Mouse (Mus musculus) CH12.LX (cell line): Measurements from ENCODE around the gene Sumo2. TPM values are rescaled to one million over a fixed set of nuclear protein-coding genes. Genes with fewer than 3 reads are reported as not detected.

Source experiments
- DNase-seq: peaks from one replicate; pipeline ENCODE4 v3.0.0-alpha.2; 2013; ENCODE audit errors: extremely low read depth
- H3K27ac ChIP-seq: 2 replicates; pipeline ENCODE4 v1.5.1; 2012; ENCODE audit warnings: low read depth, mild to moderate bottlenecking, control low read depth, moderate library complexity; ENCODE audit not compliant: insufficient read depth
- H3K27me3 ChIP-seq: replicated peaks from 2 replicates; pipeline ENCODE3; 2012; ENCODE audit warnings: inconsistent platforms
- H3K36me3 ChIP-seq, 2 experiments: replicated peaks in 1 of 2; 2 replicates each; pipeline versions ENCODE3 to v1.6.1; 2012; ENCODE audit warnings: inconsistent platforms in 1 of 2, low read length in 1 of 2, mild to moderate bottlenecking in 1 of 2, mixed read lengths in 1 of 2, moderate library complexity in 1 of 2; ENCODE audit not compliant: control insufficient read depth in 1 of 2, insufficient read depth in 1 of 2
- H3K4me1 ChIP-seq, 2 experiments: 2 replicates each; pipeline ENCODE4 v1.6.1; 2012; ENCODE audit warnings: inconsistent platforms in 1 of 2, moderate library complexity in 1 of 2; ENCODE audit not compliant: insufficient read depth in 2 of 2, control insufficient read depth in 1 of 2
- H3K4me2 ChIP-seq: 2 replicates; pipeline ENCODE4 v1.6.1; 2012; ENCODE audit warnings: low read depth, mild to moderate bottlenecking, control low read depth; ENCODE audit not compliant: poor library complexity, insufficient read depth, severe bottlenecking
- H3K4me3 ChIP-seq, 3 experiments: fragments of 150-350 bp in 1 of 3; sonication (generic) in 1 of 3; replicated peaks in 1 of 3; 2 replicates each; pipeline versions ENCODE3 to v1.5.1; 2011 to 2012; ENCODE audit warnings: low read depth in 2 of 3, low read length in 2 of 3, mild to moderate bottlenecking in 2 of 3, moderate library complexity in 2 of 3, control low read depth in 1 of 3, improper control_type of control experiment in 1 of 3, inconsistent platforms in 1 of 3, mixed read lengths in 1 of 3; ENCODE audit not compliant: poor library complexity in 1 of 3
- H3K79me2 ChIP-seq: replicated peaks from 2 replicates; pipeline ENCODE4 v1.6.1; 2012; ENCODE audit warnings: mild to moderate bottlenecking, moderate library complexity; ENCODE audit not compliant: control insufficient read depth, poor library complexity, insufficient read depth, severe bottlenecking; ENCODE audit errors: extremely low read depth
- H3K9ac ChIP-seq: 2 replicates; pipeline ENCODE4 v1.6.1; 2012; ENCODE audit warnings: low read depth, mild to moderate bottlenecking, control low read depth, moderate library complexity; ENCODE audit not compliant: insufficient read depth
- H3K9me3 ChIP-seq: replicated peaks from 2 replicates; pipeline ENCODE3; 2012; ENCODE audit warnings: low read length, inconsistent platforms, mixed read lengths
- CTCF ChIP-seq, 2 experiments: IDR thresholded peaks in 1 of 2; conservative IDR thresholded peaks in 1 of 2; 2 replicates each; pipeline ENCODE4 v1.5.1; 2011 to 2012; ENCODE audit warnings: low read depth in 2 of 2, low read length in 2 of 2, improper control_type of control experiment in 1 of 2, inconsistent platforms in 1 of 2, mild to moderate bottlenecking in 1 of 2, moderate library complexity in 1 of 2
- E2F4 ChIP-seq: IDR thresholded peaks from 2 replicates; pipeline ENCODE4 v1.6.1; 2011; ENCODE audit warnings: low read depth, low read length, improper control_type of control experiment; ENCODE audit not compliant: insufficient replicate concordance
- ELF1 ChIP-seq: IDR thresholded peaks from 2 replicates; pipeline ENCODE4 v1.6.1; 2014; ENCODE audit warnings: low read depth, mild to moderate bottlenecking, inconsistent platforms, low read length, improper control_type of control experiment
- EP300 ChIP-seq: IDR thresholded peaks from 2 replicates; pipeline ENCODE4 v1.6.1; 2011; ENCODE audit warnings: low read length, improper control_type of control experiment
- HCFC1 ChIP-seq: IDR thresholded peaks from 2 replicates; pipeline ENCODE4 v1.6.1; 2012; ENCODE audit warnings: low read depth, mild to moderate bottlenecking, inconsistent platforms, low read length, improper control_type of control experiment
- IRF4 ChIP-seq: IDR thresholded peaks from 2 replicates; pipeline ENCODE4 v1.6.1; 2014; ENCODE audit warnings: low read depth, mild to moderate bottlenecking, inconsistent platforms, low read length, improper control_type of control experiment
- JUND ChIP-seq: conservative IDR thresholded peaks from 2 replicates; pipeline ENCODE4 v1.6.1; 2011; ENCODE audit warnings: low read depth, low read length, improper control_type of control experiment
- MAFK ChIP-seq: IDR thresholded peaks from 2 replicates; pipeline ENCODE4 v1.6.1; 2011; ENCODE audit warnings: low read length, improper control_type of control experiment; ENCODE audit not compliant: insufficient replicate concordance
- MAZ ChIP-seq: IDR thresholded peaks from 2 replicates; pipeline ENCODE4 v1.6.1; 2012; ENCODE audit warnings: low read depth, mild to moderate bottlenecking, inconsistent platforms, low read length, improper control_type of control experiment, moderate library complexity
- MEF2A ChIP-seq: IDR thresholded peaks from 2 replicates; pipeline ENCODE4 v1.6.1; 2014; ENCODE audit warnings: low read depth, mild to moderate bottlenecking, inconsistent platforms, low read length, improper control_type of control experiment, borderline replicate concordance
- MXI1 ChIP-seq: IDR thresholded peaks from 2 replicates; pipeline ENCODE4 v1.6.1; 2011; ENCODE audit warnings: mild to moderate bottlenecking, low read depth, low read length, improper control_type of control experiment
- MYC ChIP-seq: IDR thresholded peaks from 2 replicates; pipeline ENCODE4 v1.6.1; 2011; ENCODE audit warnings: low read depth, mild to moderate bottlenecking, improper control_type of control experiment, low read length
- NELFE ChIP-seq: IDR thresholded peaks from 2 replicates; pipeline ENCODE4 v1.6.1; 2011; ENCODE audit warnings: low read depth, low read length, improper control_type of control experiment
- NRF1 ChIP-seq: IDR thresholded peaks from 2 replicates; pipeline ENCODE4 v1.6.1; 2014; ENCODE audit warnings: low read depth, mild to moderate bottlenecking, inconsistent platforms, low read length, improper control_type of control experiment, moderate library complexity
- PAX5 ChIP-seq: IDR thresholded peaks from 2 replicates; pipeline ENCODE4 v1.6.1; 2012; ENCODE audit warnings: low read length, inconsistent platforms, mixed read lengths
- POLR2A ChIP-seq: IDR thresholded peaks from 2 replicates; pipeline ENCODE4 v1.6.1; 2011; ENCODE audit warnings: low read depth, mild to moderate bottlenecking, improper control_type of control experiment, low read length
- POLR2AphosphoS2 ChIP-seq: IDR thresholded peaks from 2 replicates; pipeline ENCODE4 v1.6.1; 2011; ENCODE audit warnings: low read depth, low read length, improper control_type of control experiment
- RAD21 ChIP-seq: IDR thresholded peaks from 2 replicates; pipeline ENCODE4 v1.6.1; 2011; ENCODE audit warnings: low read depth, mild to moderate bottlenecking, low read length, improper control_type of control experiment, moderate library complexity
- RCOR1 ChIP-seq: conservative IDR thresholded peaks from 2 replicates; pipeline ENCODE4 v1.6.1; 2012; ENCODE audit warnings: low read depth, mild to moderate bottlenecking, inconsistent platforms, low read length, improper control_type of control experiment
- SIN3A ChIP-seq: IDR thresholded peaks from 2 replicates; pipeline ENCODE4 v1.6.1; 2012; ENCODE audit warnings: low read length, improper control_type of control experiment, inconsistent platforms
- SMC3 ChIP-seq: IDR thresholded peaks from 2 replicates; pipeline ENCODE4 v1.6.1; 2011; ENCODE audit warnings: low read depth, low read length, improper control_type of control experiment
- TBP ChIP-seq: conservative IDR thresholded peaks from 2 replicates; pipeline ENCODE4 v1.6.1; 2011; ENCODE audit warnings: low read depth, low read length, improper control_type of control experiment
- TCF12 ChIP-seq: IDR thresholded peaks from 2 replicates; pipeline ENCODE4 v1.6.1; 2014; ENCODE audit warnings: low read depth, mild to moderate bottlenecking, inconsistent platforms, low read length, improper control_type of control experiment
- UBTF ChIP-seq: IDR thresholded peaks from 2 replicates; pipeline ENCODE4 v1.6.1; 2012; ENCODE audit warnings: low read depth, mild to moderate bottlenecking, inconsistent platforms, low read length, improper control_type of control experiment, moderate library complexity
- USF1 ChIP-seq: IDR thresholded peaks from 2 replicates; pipeline ENCODE4 v1.6.1; 2014; ENCODE audit warnings: low read depth, mild to moderate bottlenecking, inconsistent platforms, low read length, improper control_type of control experiment
- USF2 ChIP-seq: conservative IDR thresholded peaks from 2 replicates; pipeline ENCODE4 v1.6.1; 2011; ENCODE audit warnings: low read depth, low read length, improper control_type of control experiment
- ZC3H11A ChIP-seq: IDR thresholded peaks from 2 replicates; pipeline ENCODE4 v1.6.1; 2012; ENCODE audit warnings: low read depth, mild to moderate bottlenecking, inconsistent platforms, low read length, improper control_type of control experiment
- ZKSCAN1 ChIP-seq: IDR thresholded peaks from 2 replicates; pipeline ENCODE4 v1.6.1; 2012; ENCODE audit warnings: low read depth, inconsistent platforms, low read length, improper control_type of control experiment, borderline replicate concordance
- dilution Hi-C: fragments of 300-500 bp; cut with MboI; formaldehyde crosslinking; loops from 2 replicates; pipeline ENCODE4 v1.14.3; 2020; ENCODE audit warnings: low sequenced_read_pairs; ENCODE audit not compliant: extremely low pct_unique_long_range_greater_than_20kb, extremely low pct_ligation_motif_present
- in situ Hi-C: fragments of 300-500 bp; cut with MboI; formaldehyde crosslinking; loops from 3 replicates; pipeline ENCODE4 v1.14.3; 2019; ENCODE audit warnings: low sequenced_read_pairs, low pct_ligation_motif_present, low pct_unique_long_range_greater_than_20kb, mixed read lengths
- polyA plus RNA-seq: library from polyadenylated mRNA; unstranded; fragments of >175 nt; gene quantifications from 2 replicates; pipeline ENCODE4 v1.2.1, GENCODE M21; 2012; ENCODE audit warnings: low read depth; ENCODE audit not compliant: insufficient read length
- total RNA-seq, 2 experiments: library from RNA; depleted of rRNA; stranded (reverse); fragments of 300-350 nt in 1 of 2; fragments of >200 nt in 1 of 2; gene quantifications; 2 replicates each; pipeline ENCODE4 v1.2.3; 2012 to 2014

The Sumo2 gene
- total and polyA plus RNA-seq, 3 experiments, result 480 to 1,752 (median 1,020) TPM

GRCm38 (mm10) chr11:115552783-115553182 lies 16.7 kb upstream of the Sumo2 start:
- no peaks in the 10 kb centered on the region for H3K9me3 ChIP-seq
- no peak overlapping the region for H3K27ac ChIP-seq
- no peak overlapping the region for H3K4me2 ChIP-seq
- dilution Hi-C loops, result no loop called here
- H3K4me1 ChIP-seq, result no peaks in the 10 kb centered on the region
- no peaks in the 10 kb centered on the region for H3K27me3 ChIP-seq
- no peak overlapping the region for H3K9ac ChIP-seq
- no peaks in the 10 kb centered on the region for H3K36me3 ChIP-seq
- peak; percentile 53 for DNase-seq
- no peak overlapping the region for H3K4me3 ChIP-seq
- in situ Hi-C loops, result no loop called here
- TF ChIP-seq MAFK (no peak), ZC3H11A (peak; percentile 35; the same call in 1 of the 2 replicates), ELF1 (0 out of 2 replicates have a peak, but pooled peaks have one; percentile 9), HCFC1 (no peak), POLR2AphosphoS2 (no peak), NELFE (no peak), POLR2A (no peak), RAD21 (peak; percentile 68), SIN3A (no peak), PAX5 (no peak), CTCF (conservative IDR thresholded peaks at IDR 0.05 in 1 of 2, IDR thresholded peaks at IDR 0.05 in 1 of 2; ENCODE audit: low read depth in 2 of 2, low read length in 2 of 2) (peak; percentile 74), USF1 (no peak), EP300 (no peak), USF2 (no peak), TCF12 (no peak), IRF4 (no peak), E2F4 (no peak), MAZ (no peak), JUND (no peak), MEF2A (peak; percentile 32; the same call in 1 of the 2 replicates), UBTF (no peak), TBP (no peak), RCOR1 (no peak), MXI1 (no peak), NRF1 (no peak), MYC (0 out of 2 replicates have a peak, but pooled peaks have one; percentile 19), SMC3 (peak; percentile 70), ZKSCAN1 (no peak)
- H3K79me2 ChIP-seq, result no peaks in the 10 kb centered on the region
